Mouse (Mus musculus) E14TG2a.4 (cell line): Measurements from ENCODE around the gene Gramd4.

Experiments
- CTCF ChIP-seq: conservative IDR thresholded peaks from 2 replicates; pipeline ENCODE4 v1.5.1; 2014; ENCODE audit warnings: low read length
- NANOG ChIP-seq: IDR thresholded peaks from 2 replicates; pipeline ENCODE4 v1.6.1; 2014; ENCODE audit warnings: borderline replicate concordance, low read length, mixed read lengths
- POU5F1 ChIP-seq: IDR thresholded peaks from 2 replicates; pipeline ENCODE4 v1.6.1; 2014; ENCODE audit warnings: low read length, borderline replicate concordance

DNA sequence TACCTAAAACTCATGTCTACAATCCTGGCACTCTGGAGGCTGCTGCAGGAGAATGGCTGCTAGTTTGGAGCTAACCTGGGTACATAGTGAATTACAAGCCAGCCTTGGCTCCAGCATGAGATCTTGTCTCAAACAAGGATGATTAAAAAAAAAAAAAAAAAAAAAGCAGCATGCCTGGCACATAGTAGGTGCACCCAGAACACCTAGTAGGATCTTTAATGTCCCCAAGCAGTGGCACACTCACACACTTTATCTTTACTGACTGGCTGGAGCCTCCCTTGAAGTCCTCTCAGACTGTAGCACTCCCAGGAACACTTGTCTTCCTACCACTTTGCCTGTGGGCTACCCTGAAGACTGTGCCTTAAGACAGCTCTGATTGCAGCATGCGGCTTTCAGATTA lies 22.9 kb downstream of the Gramd4 start:
- TF ChIP-seq CTCF: no peak
- TF ChIP-seq POU5F1: no peak
- TF ChIP-seq NANOG: no peak
